Mouse (Mus musculus): ENCODE data around the gene Itpkb.

DNA sequence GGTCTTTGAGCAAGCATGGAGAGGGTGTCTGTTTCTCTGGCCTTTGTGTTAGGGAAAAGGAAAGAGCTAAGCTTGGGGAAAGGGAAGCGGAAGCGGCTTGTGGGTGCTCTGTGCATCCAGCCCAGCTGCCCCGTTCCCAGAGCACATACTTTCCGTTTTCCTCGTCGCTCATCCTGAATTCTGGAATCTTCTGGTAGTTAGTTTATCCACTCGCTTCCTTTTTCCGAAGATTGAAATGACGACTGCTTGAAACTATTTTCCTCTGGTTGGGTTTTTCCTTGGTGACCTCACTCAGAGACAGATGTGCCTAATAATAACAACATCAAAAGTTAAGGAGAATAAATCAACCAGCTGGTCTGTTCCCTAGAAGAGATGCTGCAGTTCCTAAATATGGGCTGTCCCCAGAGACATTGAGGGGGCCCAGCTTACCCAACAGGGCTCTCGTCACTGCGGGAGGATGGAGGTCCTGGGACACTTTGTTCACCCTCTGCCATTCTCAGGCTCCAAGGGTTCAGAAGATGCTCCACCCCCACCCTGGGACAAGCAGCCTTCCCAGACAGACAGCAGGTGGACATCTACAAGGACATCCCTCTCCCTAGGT lies 72.3 kb downstream of the Itpkb start:
- TF ChIP-seq CTCF (IDR thresholded peaks at IDR 0.05; ENCODE audit: low read depth) (no peak), EP300 (IDR thresholded peaks at IDR 0.05; ENCODE audit: low read depth) (peak; percentile 71)
